Comparison of ENCODE assay signal across 28 mouse cellular contexts in genomic region chr10:20454387-20455065, GRCm38 (mm10).
DNase-seq lines count a peak whose midpoint lies in the region; ATAC-seq and TF ChIP-seq lines count a peak whose summit lies in the region.
"Had no signal": no experiment of that assay in that cellular context is flagged by ENCODE, and none has a peak within 500 bp of the region (broad histone marks: within the 10 kb centered on the region; RNA-seq: fewer than 3 reads in every experiment).

No protein-coding gene starts in this region.

- H3K27me3 ChIP-seq in embryonic facial prominence, embryonic 13.5 days = no peaks in the 10 kb centered on the region
- no peaks in the 10 kb centered on the region for H3K27me3 ChIP-seq in embryonic facial prominence, embryonic 10.5 days (replicated peaks; ENCODE audit: low read depth, poor library complexity, severe bottlenecking)
- no peaks in the 10 kb centered on the region for H3K27me3 ChIP-seq in heart, embryonic 12.5 days (replicated peaks)
- H3K27me3 ChIP-seq in heart, postnatal 0 days (ENCODE audit: control insufficient read depth, insufficient read depth, low read length) = no peaks in the 10 kb centered on the region
- H3K27me3 ChIP-seq: embryonic facial prominence, embryonic 12.5 days; limb, embryonic 15.5 days; liver, embryonic 13.5 days; midbrain, embryonic 13.5 days; neural tube, embryonic 13.5 days had no signal

- 70% methylated on average over 6 of the region's 6 CpGs for WGBS in embryonic facial prominence, embryonic 13.5 days
- WGBS in embryonic facial prominence, embryonic 10.5 days = 79% methylated on average over 6 of the region's 6 CpGs
- WGBS in heart, embryonic 12.5 days = 49% methylated on average over 6 of the region's 6 CpGs
- 45% methylated on average over 6 of the region's 6 CpGs for WGBS in heart, postnatal 0 days

- DNase-seq in embryonic facial prominence, embryonic 10.5 days (ENCODE audit: low spot score) = no peak
- no peak for DNase-seq in heart, postnatal 36 days
- DNase-seq in heart, postnatal 0 days (ENCODE audit: low spot score) = peak; percentile 73
- DNase-seq in heart, postnatal 10 days = no peak
- no peak for DNase-seq in layer of hippocampus, adult 9-10 months (ENCODE audit: low spot score)
- DNase-seq: adrenal gland, postnatal 10 days; cerebellum, adult 11 months; cerebellum, adult 9-10 months; cerebellum, postnatal 36 days; gastrocnemius, postnatal 14 days; kidney, adult 18-20 months; kidney, postnatal 4 days; liver, embryonic 13.5 days; lung, adult 18-20 months; right cerebral cortex, postnatal 14 days; thymus, postnatal 14 days had no signal

- peaks cover 33% of the 10 kb centered on the region for H3K4me1 ChIP-seq in embryonic facial prominence, embryonic 13.5 days
- H3K4me1 ChIP-seq in embryonic facial prominence, embryonic 10.5 days = no peaks in the 10 kb centered on the region
- H3K4me1 ChIP-seq in heart, embryonic 12.5 days (replicated peaks) = peaks cover 28% of the 10 kb centered on the region
- peaks cover 21% of the 10 kb centered on the region for H3K4me1 ChIP-seq in heart, postnatal 0 days (ENCODE audit: control insufficient read depth, insufficient read depth)
- H3K4me1 ChIP-seq: embryonic facial prominence, embryonic 12.5 days; limb, embryonic 10.5 days; limb, embryonic 15.5 days; liver, embryonic 13.5 days; midbrain, embryonic 13.5 days; neural tube, embryonic 13.5 days had no signal

- no peak overlapping the region for H3K4me3 ChIP-seq in embryonic facial prominence, embryonic 13.5 days
- no peak overlapping the region for H3K4me3 ChIP-seq in embryonic facial prominence, embryonic 10.5 days
- no peak overlapping the region for H3K4me3 ChIP-seq in heart, embryonic 12.5 days
- no peak overlapping the region for H3K4me3 ChIP-seq in heart, postnatal 0 days (ENCODE audit: low read depth, low read length)
- H3K4me3 ChIP-seq: embryonic facial prominence, embryonic 12.5 days; limb, embryonic 10.5 days; limb, embryonic 15.5 days; liver, embryonic 13.5 days; midbrain, embryonic 13.5 days; neural tube, embryonic 13.5 days had no signal

- intact Hi-C loops in heart, postnatal 36 days (cut with DNase I) = no loop called here
- intact Hi-C loops in heart, postnatal 10 days (cut with DNase I) = no loop called here

- TF ChIP-seq CTCF in heart, postnatal 0 days (IDR thresholded peaks at IDR 0.05; ENCODE audit: low read depth) = no peak

- peak overlapping the region; percentile 39; the same call in 1 of the 2 replicates for H3K27ac ChIP-seq in embryonic facial prominence, embryonic 13.5 days
- no peak overlapping the region for H3K27ac ChIP-seq in embryonic facial prominence, embryonic 10.5 days (replicated peaks)
- peak overlapping the region; percentile 48; the same call in 1 of the 2 replicates for H3K27ac ChIP-seq in heart, embryonic 12.5 days (ENCODE audit: poor library complexity, severe bottlenecking)
- H3K27ac ChIP-seq in heart, postnatal 0 days (ENCODE audit: low read depth) = no peak overlapping the region
- H3K27ac ChIP-seq: embryonic facial prominence, embryonic 12.5 days; limb, embryonic 10.5 days; limb, embryonic 15.5 days; liver, embryonic 13.5 days; macrophage; midbrain, embryonic 13.5 days; neural tube, embryonic 13.5 days had no signal

- no peak for TF ChIP-seq EP300 in heart, postnatal 0 days (IDR thresholded peaks at IDR 0.05; ENCODE audit: low read depth)

- no peak overlapping the region for H3K9ac ChIP-seq in embryonic facial prominence, embryonic 13.5 days
- no peak overlapping the region for H3K9ac ChIP-seq in heart, embryonic 12.5 days
- H3K9ac ChIP-seq in heart, postnatal 0 days (replicated peaks; ENCODE audit: low read depth, low read length) = no peak overlapping the region
- H3K9ac ChIP-seq: embryonic facial prominence, embryonic 12.5 days; limb, embryonic 15.5 days; liver, embryonic 13.5 days; midbrain, embryonic 13.5 days; neural tube, embryonic 13.5 days had no signal

- H3K36me3 ChIP-seq in embryonic facial prominence, embryonic 13.5 days = no peaks in the 10 kb centered on the region
- H3K36me3 ChIP-seq in embryonic facial prominence, embryonic 10.5 days (replicated peaks) = no peaks in the 10 kb centered on the region
- H3K36me3 ChIP-seq in heart, embryonic 12.5 days = no peaks in the 10 kb centered on the region
- no peaks in the 10 kb centered on the region for H3K36me3 ChIP-seq in heart, postnatal 0 days (replicated peaks; ENCODE audit: control insufficient read depth, insufficient read depth, low read length)
- H3K36me3 ChIP-seq: embryonic facial prominence, embryonic 12.5 days; limb, embryonic 10.5 days; limb, embryonic 15.5 days; liver, embryonic 13.5 days; midbrain, embryonic 13.5 days; neural tube, embryonic 13.5 days had no signal

- H3K4me2 ChIP-seq in embryonic facial prominence, embryonic 13.5 days = no peak overlapping the region
- H3K4me2 ChIP-seq in heart, embryonic 12.5 days = no peak overlapping the region
- no peak overlapping the region for H3K4me2 ChIP-seq in heart, postnatal 0 days (ENCODE audit: low read depth, low read length)
- H3K4me2 ChIP-seq: embryonic facial prominence, embryonic 12.5 days; limb, embryonic 15.5 days; liver, embryonic 13.5 days; midbrain, embryonic 13.5 days; neural tube, embryonic 13.5 days had no signal

- no peaks in the 10 kb centered on the region for H3K9me3 ChIP-seq in embryonic facial prominence, embryonic 13.5 days
- no peaks in the 10 kb centered on the region for H3K9me3 ChIP-seq in embryonic facial prominence, embryonic 10.5 days
- no peaks in the 10 kb centered on the region for H3K9me3 ChIP-seq in heart, embryonic 12.5 days (replicated peaks)
- H3K9me3 ChIP-seq in heart, postnatal 0 days (replicated peaks; ENCODE audit: control insufficient read depth, low read length) = no peaks in the 10 kb centered on the region
- H3K9me3 ChIP-seq: embryonic facial prominence, embryonic 12.5 days; limb, embryonic 10.5 days; limb, embryonic 15.5 days; liver, embryonic 13.5 days; midbrain, embryonic 13.5 days; neural tube, embryonic 13.5 days had no signal

- no peak for ATAC-seq in embryonic facial prominence, embryonic 13.5 days (ENCODE audit: insufficient number of reproducible peaks, insufficient read depth, low FRiP score, low TSS enrichment, low read depth)
- no peak for ATAC-seq in heart, embryonic 12.5 days (ENCODE audit: insufficient number of reproducible peaks, low FRiP score)
- ATAC-seq in heart, postnatal 0 days (ENCODE audit: insufficient read depth, low read depth) = peak; percentile 33; the same call in 1 of the 2 replicates
- ATAC-seq: forebrain, embryonic 16.5 days; hindbrain, embryonic 16.5 days; lung, postnatal 0 days; midbrain, embryonic 13.5 days; Patski had no signal

Comparison
In these comparisons a context has a peak if more than half of its experiments do, and no peak if none do; other contexts are left out.
1. H3K27ac ChIP-seq: peak in embryonic facial prominence, embryonic 13.5 days (single experiment) and heart, embryonic 12.5 days (single experiment); none in embryonic facial prominence, embryonic 10.5 days (single experiment) and heart, postnatal 0 days (single experiment).